Mouse (Mus musculus) CH12.LX (cell line): ENCODE measurements around the gene Lrrc8b.

Experiments used
- CHD2 ChIP-seq: IDR thresholded peaks from 2 replicates; pipeline ENCODE4 v1.6.1; 2011; ENCODE audit warnings: low read length, improper control_type of control experiment
- CTCF ChIP-seq, 2 experiments: IDR thresholded peaks in 1 of 2; conservative IDR thresholded peaks in 1 of 2; 2 replicates each; pipeline ENCODE4 v1.5.1; 2011 to 2012; ENCODE audit warnings: low read depth in 2 of 2, low read length in 2 of 2, improper control_type of control experiment in 1 of 2, inconsistent platforms in 1 of 2, mild to moderate bottlenecking in 1 of 2, moderate library complexity in 1 of 2
- KAT2A ChIP-seq: IDR thresholded peaks from 2 replicates; pipeline ENCODE4 v1.6.1; 2012; ENCODE audit warnings: low read length, improper control_type of control experiment, inconsistent platforms; ENCODE audit not compliant: insufficient replicate concordance
- MAFK ChIP-seq: IDR thresholded peaks from 2 replicates; pipeline ENCODE4 v1.6.1; 2011; ENCODE audit warnings: low read length, improper control_type of control experiment; ENCODE audit not compliant: insufficient replicate concordance
- NRF1 ChIP-seq: IDR thresholded peaks from 2 replicates; pipeline ENCODE4 v1.6.1; 2014; ENCODE audit warnings: low read depth, mild to moderate bottlenecking, inconsistent platforms, low read length, improper control_type of control experiment, moderate library complexity
- POLR2A ChIP-seq: IDR thresholded peaks from 2 replicates; pipeline ENCODE4 v1.6.1; 2011; ENCODE audit warnings: low read depth, mild to moderate bottlenecking, improper control_type of control experiment, low read length
- SIN3A ChIP-seq: IDR thresholded peaks from 2 replicates; pipeline ENCODE4 v1.6.1; 2012; ENCODE audit warnings: low read length, improper control_type of control experiment, inconsistent platforms
- USF1 ChIP-seq: IDR thresholded peaks from 2 replicates; pipeline ENCODE4 v1.6.1; 2014; ENCODE audit warnings: low read depth, mild to moderate bottlenecking, inconsistent platforms, low read length, improper control_type of control experiment

- TF ChIP-seq CTCF (conservative IDR thresholded peaks at IDR 0.05 in 1 of 2, IDR thresholded peaks at IDR 0.05 in 1 of 2; ENCODE audit: low read depth in 2 of 2, low read length in 2 of 2) (peak; percentile 23 to 55; a peak in 3 of 4 replicates), MAFK (no peak), SIN3A (no peak), KAT2A (no peak), USF1 (no peak), CHD2 (no peak), NRF1 (no peak), POLR2A (no peak)
Measured at GRCm38 (mm10) chr5:105500132-105501121, 84.9 kb downstream of the Lrrc8b start.
